Mouse (Mus musculus) CH12.LX (cell line): Measurements from ENCODE around the gene Thumpd1. TPM values are rescaled to one million over a fixed set of nuclear protein-coding genes. Genes with fewer than 3 reads are reported as not detected.

ENCODE experiments used
- DNase-seq: peaks from one replicate; pipeline ENCODE4 v3.0.0-alpha.2; 2013; ENCODE audit errors: extremely low read depth
- H3K27ac ChIP-seq: 2 replicates; pipeline ENCODE4 v1.5.1; 2012; ENCODE audit warnings: low read depth, mild to moderate bottlenecking, control low read depth, moderate library complexity; ENCODE audit not compliant: insufficient read depth
- H3K27me3 ChIP-seq: replicated peaks from 2 replicates; pipeline ENCODE3; 2012; ENCODE audit warnings: inconsistent platforms
- H3K36me3 ChIP-seq, 2 experiments: replicated peaks in 1 of 2; 2 replicates each; pipeline versions ENCODE3 to v1.6.1; 2012; ENCODE audit warnings: inconsistent platforms in 1 of 2, low read length in 1 of 2, mild to moderate bottlenecking in 1 of 2, mixed read lengths in 1 of 2, moderate library complexity in 1 of 2; ENCODE audit not compliant: control insufficient read depth in 1 of 2, insufficient read depth in 1 of 2
- H3K4me1 ChIP-seq, 2 experiments: 2 replicates each; pipeline ENCODE4 v1.6.1; 2012; ENCODE audit warnings: inconsistent platforms in 1 of 2, moderate library complexity in 1 of 2; ENCODE audit not compliant: insufficient read depth in 2 of 2, control insufficient read depth in 1 of 2
- H3K4me2 ChIP-seq: 2 replicates; pipeline ENCODE4 v1.6.1; 2012; ENCODE audit warnings: low read depth, mild to moderate bottlenecking, control low read depth; ENCODE audit not compliant: poor library complexity, insufficient read depth, severe bottlenecking
- H3K4me3 ChIP-seq, 3 experiments: fragments of 150-350 bp in 1 of 3; sonication (generic) in 1 of 3; replicated peaks in 1 of 3; 2 replicates each; pipeline versions ENCODE3 to v1.5.1; 2011 to 2012; ENCODE audit warnings: low read depth in 2 of 3, low read length in 2 of 3, mild to moderate bottlenecking in 2 of 3, moderate library complexity in 2 of 3, control low read depth in 1 of 3, improper control_type of control experiment in 1 of 3, inconsistent platforms in 1 of 3, mixed read lengths in 1 of 3; ENCODE audit not compliant: poor library complexity in 1 of 3
- H3K79me2 ChIP-seq: replicated peaks from 2 replicates; pipeline ENCODE4 v1.6.1; 2012; ENCODE audit warnings: mild to moderate bottlenecking, moderate library complexity; ENCODE audit not compliant: control insufficient read depth, poor library complexity, insufficient read depth, severe bottlenecking; ENCODE audit errors: extremely low read depth
- H3K9ac ChIP-seq: 2 replicates; pipeline ENCODE4 v1.6.1; 2012; ENCODE audit warnings: low read depth, mild to moderate bottlenecking, control low read depth, moderate library complexity; ENCODE audit not compliant: insufficient read depth
- H3K9me3 ChIP-seq: replicated peaks from 2 replicates; pipeline ENCODE3; 2012; ENCODE audit warnings: low read length, inconsistent platforms, mixed read lengths
- BHLHE40 ChIP-seq: IDR thresholded peaks from 2 replicates; pipeline ENCODE4 v1.6.1; 2011; ENCODE audit warnings: mild to moderate bottlenecking, low read depth, low read length, improper control_type of control experiment
- CHD1 ChIP-seq: IDR thresholded peaks from 2 replicates; pipeline ENCODE4 v1.6.1; 2012; ENCODE audit warnings: low read depth, low read length, improper control_type of control experiment, inconsistent platforms
- CHD2 ChIP-seq: IDR thresholded peaks from 2 replicates; pipeline ENCODE4 v1.6.1; 2011; ENCODE audit warnings: low read length, improper control_type of control experiment
- CTCF ChIP-seq, 2 experiments: IDR thresholded peaks in 1 of 2; conservative IDR thresholded peaks in 1 of 2; 2 replicates each; pipeline ENCODE4 v1.5.1; 2011 to 2012; ENCODE audit warnings: low read depth in 2 of 2, low read length in 2 of 2, improper control_type of control experiment in 1 of 2, inconsistent platforms in 1 of 2, mild to moderate bottlenecking in 1 of 2, moderate library complexity in 1 of 2
- E2F4 ChIP-seq: IDR thresholded peaks from 2 replicates; pipeline ENCODE4 v1.6.1; 2011; ENCODE audit warnings: low read depth, low read length, improper control_type of control experiment; ENCODE audit not compliant: insufficient replicate concordance
- ELF1 ChIP-seq: IDR thresholded peaks from 2 replicates; pipeline ENCODE4 v1.6.1; 2014; ENCODE audit warnings: low read depth, mild to moderate bottlenecking, inconsistent platforms, low read length, improper control_type of control experiment
- EP300 ChIP-seq: IDR thresholded peaks from 2 replicates; pipeline ENCODE4 v1.6.1; 2011; ENCODE audit warnings: low read length, improper control_type of control experiment
- ETS1 ChIP-seq: conservative IDR thresholded peaks from 2 replicates; pipeline ENCODE4 v1.6.1; 2012; ENCODE audit warnings: low read depth, mild to moderate bottlenecking, inconsistent platforms, low read length, improper control_type of control experiment, moderate library complexity
- GABPA ChIP-seq: IDR thresholded peaks from 2 replicates; pipeline ENCODE4 v1.6.1; 2012; ENCODE audit warnings: low read depth, low read length, improper control_type of control experiment, inconsistent platforms; ENCODE audit not compliant: insufficient replicate concordance
- HCFC1 ChIP-seq: IDR thresholded peaks from 2 replicates; pipeline ENCODE4 v1.6.1; 2012; ENCODE audit warnings: low read depth, mild to moderate bottlenecking, inconsistent platforms, low read length, improper control_type of control experiment
- IRF4 ChIP-seq: IDR thresholded peaks from 2 replicates; pipeline ENCODE4 v1.6.1; 2014; ENCODE audit warnings: low read depth, mild to moderate bottlenecking, inconsistent platforms, low read length, improper control_type of control experiment
- JUN ChIP-seq: IDR thresholded peaks from 2 replicates; pipeline ENCODE4 v1.6.1; 2011; ENCODE audit warnings: low read depth, mild to moderate bottlenecking, low read length, improper control_type of control experiment, moderate library complexity; ENCODE audit not compliant: insufficient read depth
- JUND ChIP-seq: conservative IDR thresholded peaks from 2 replicates; pipeline ENCODE4 v1.6.1; 2011; ENCODE audit warnings: low read depth, low read length, improper control_type of control experiment
- KAT2A ChIP-seq: IDR thresholded peaks from 2 replicates; pipeline ENCODE4 v1.6.1; 2012; ENCODE audit warnings: low read length, improper control_type of control experiment, inconsistent platforms; ENCODE audit not compliant: insufficient replicate concordance
- MAFK ChIP-seq: IDR thresholded peaks from 2 replicates; pipeline ENCODE4 v1.6.1; 2011; ENCODE audit warnings: low read length, improper control_type of control experiment; ENCODE audit not compliant: insufficient replicate concordance
- MAX ChIP-seq: IDR thresholded peaks from 2 replicates; pipeline ENCODE4 v1.6.1; 2011; ENCODE audit warnings: low read length, improper control_type of control experiment
- MAZ ChIP-seq: IDR thresholded peaks from 2 replicates; pipeline ENCODE4 v1.6.1; 2012; ENCODE audit warnings: low read depth, mild to moderate bottlenecking, inconsistent platforms, low read length, improper control_type of control experiment, moderate library complexity
- MEF2A ChIP-seq: IDR thresholded peaks from 2 replicates; pipeline ENCODE4 v1.6.1; 2014; ENCODE audit warnings: low read depth, mild to moderate bottlenecking, inconsistent platforms, low read length, improper control_type of control experiment, borderline replicate concordance
- MXI1 ChIP-seq: IDR thresholded peaks from 2 replicates; pipeline ENCODE4 v1.6.1; 2011; ENCODE audit warnings: mild to moderate bottlenecking, low read depth, low read length, improper control_type of control experiment
- MYC ChIP-seq: IDR thresholded peaks from 2 replicates; pipeline ENCODE4 v1.6.1; 2011; ENCODE audit warnings: low read depth, mild to moderate bottlenecking, improper control_type of control experiment, low read length
- NELFE ChIP-seq: IDR thresholded peaks from 2 replicates; pipeline ENCODE4 v1.6.1; 2011; ENCODE audit warnings: low read depth, low read length, improper control_type of control experiment
- NRF1 ChIP-seq: IDR thresholded peaks from 2 replicates; pipeline ENCODE4 v1.6.1; 2014; ENCODE audit warnings: low read depth, mild to moderate bottlenecking, inconsistent platforms, low read length, improper control_type of control experiment, moderate library complexity
- PAX5 ChIP-seq: IDR thresholded peaks from 2 replicates; pipeline ENCODE4 v1.6.1; 2012; ENCODE audit warnings: low read length, inconsistent platforms, mixed read lengths
- POLR2A ChIP-seq: IDR thresholded peaks from 2 replicates; pipeline ENCODE4 v1.6.1; 2011; ENCODE audit warnings: low read depth, mild to moderate bottlenecking, improper control_type of control experiment, low read length
- POLR2AphosphoS2 ChIP-seq: IDR thresholded peaks from 2 replicates; pipeline ENCODE4 v1.6.1; 2011; ENCODE audit warnings: low read depth, low read length, improper control_type of control experiment
- RAD21 ChIP-seq: IDR thresholded peaks from 2 replicates; pipeline ENCODE4 v1.6.1; 2011; ENCODE audit warnings: low read depth, mild to moderate bottlenecking, low read length, improper control_type of control experiment, moderate library complexity
- RCOR1 ChIP-seq: conservative IDR thresholded peaks from 2 replicates; pipeline ENCODE4 v1.6.1; 2012; ENCODE audit warnings: low read depth, mild to moderate bottlenecking, inconsistent platforms, low read length, improper control_type of control experiment
- SIN3A ChIP-seq: IDR thresholded peaks from 2 replicates; pipeline ENCODE4 v1.6.1; 2012; ENCODE audit warnings: low read length, improper control_type of control experiment, inconsistent platforms
- SMC3 ChIP-seq: IDR thresholded peaks from 2 replicates; pipeline ENCODE4 v1.6.1; 2011; ENCODE audit warnings: low read depth, low read length, improper control_type of control experiment
- TBP ChIP-seq: conservative IDR thresholded peaks from 2 replicates; pipeline ENCODE4 v1.6.1; 2011; ENCODE audit warnings: low read depth, low read length, improper control_type of control experiment
- TCF12 ChIP-seq: IDR thresholded peaks from 2 replicates; pipeline ENCODE4 v1.6.1; 2014; ENCODE audit warnings: low read depth, mild to moderate bottlenecking, inconsistent platforms, low read length, improper control_type of control experiment
- UBTF ChIP-seq: IDR thresholded peaks from 2 replicates; pipeline ENCODE4 v1.6.1; 2012; ENCODE audit warnings: low read depth, mild to moderate bottlenecking, inconsistent platforms, low read length, improper control_type of control experiment, moderate library complexity
- USF1 ChIP-seq: IDR thresholded peaks from 2 replicates; pipeline ENCODE4 v1.6.1; 2014; ENCODE audit warnings: low read depth, mild to moderate bottlenecking, inconsistent platforms, low read length, improper control_type of control experiment
- USF2 ChIP-seq: conservative IDR thresholded peaks from 2 replicates; pipeline ENCODE4 v1.6.1; 2011; ENCODE audit warnings: low read depth, low read length, improper control_type of control experiment
- ZC3H11A ChIP-seq: IDR thresholded peaks from 2 replicates; pipeline ENCODE4 v1.6.1; 2012; ENCODE audit warnings: low read depth, mild to moderate bottlenecking, inconsistent platforms, low read length, improper control_type of control experiment
- ZKSCAN1 ChIP-seq: IDR thresholded peaks from 2 replicates; pipeline ENCODE4 v1.6.1; 2012; ENCODE audit warnings: low read depth, inconsistent platforms, low read length, improper control_type of control experiment, borderline replicate concordance
- ZMIZ1 ChIP-seq: IDR thresholded peaks from 2 replicates; pipeline ENCODE4 v1.6.1; 2012; ENCODE audit warnings: low read depth, mild to moderate bottlenecking, inconsistent platforms, low read length, improper control_type of control experiment
- ZNF384 ChIP-seq: IDR thresholded peaks from 2 replicates; pipeline ENCODE4 v1.6.1; 2012; ENCODE audit warnings: low read depth, low read length, improper control_type of control experiment, inconsistent platforms
- dilution Hi-C: fragments of 300-500 bp; cut with MboI; formaldehyde crosslinking; loops from 2 replicates; pipeline ENCODE4 v1.14.3; 2020; ENCODE audit warnings: low sequenced_read_pairs; ENCODE audit not compliant: extremely low pct_unique_long_range_greater_than_20kb, extremely low pct_ligation_motif_present
- in situ Hi-C: fragments of 300-500 bp; cut with MboI; formaldehyde crosslinking; loops from 3 replicates; pipeline ENCODE4 v1.14.3; 2019; ENCODE audit warnings: low sequenced_read_pairs, low pct_ligation_motif_present, low pct_unique_long_range_greater_than_20kb, mixed read lengths
- polyA plus RNA-seq: library from polyadenylated mRNA; unstranded; fragments of >175 nt; gene quantifications from 2 replicates; pipeline ENCODE4 v1.2.1, GENCODE M21; 2012; ENCODE audit warnings: low read depth; ENCODE audit not compliant: insufficient read length
- total RNA-seq, 2 experiments: library from RNA; depleted of rRNA; stranded (reverse); fragments of 300-350 nt in 1 of 2; fragments of >200 nt in 1 of 2; gene quantifications; 2 replicates each; pipeline ENCODE4 v1.2.3; 2012 to 2014

Gene Thumpd1
- 49.3 and 62.3 TPM in 2 replicates for total RNA-seq (2012; rRNA removed)
- 105 and 115 TPM in 2 replicates for total RNA-seq (2014; rRNA removed)
- polyA plus RNA-seq, result 102 and 120 TPM in 2 replicates

GRCm38 (mm10) chr7:119720253-119720946 lies at the start of gene Thumpd1:
Gene Thumpd1, minus strand, starts transcription at chr7:119720798.
- peak; percentile 92 for DNase-seq
- H3K4me2 ChIP-seq, result peak within 1 kb of the TSS; percentile 97
- dilution Hi-C loops, result no loop called here
- peaks cover 6 to 14% of the 10 kb centered on the region in 2 experiments for H3K4me1 ChIP-seq
- peak within 1 kb of the TSS; percentile 24; the same call in 1 of the 2 replicates for H3K27ac ChIP-seq
- peak within 1 kb of the TSS; percentile 71 for H3K9ac ChIP-seq
- H3K27me3 ChIP-seq, result no peaks in the 10 kb centered on the region
- no peak; the same call in 1 of the 2 replicates for TF ChIP-seq ZMIZ1
- TF ChIP-seq GABPA, result peak; percentile 28; the same call in 1 of the 2 replicates
- TF ChIP-seq ELF1, result peak; percentile 90
- TF ChIP-seq MAZ, result 0 out of 2 replicates have a peak, but pooled peaks have one; percentile 33
- peak; percentile 50 for TF ChIP-seq BHLHE40
- TF ChIP-seq EP300, result no peak
- TF ChIP-seq MAX, result peak; percentile 90
- TF ChIP-seq JUND, result no peak
- TF ChIP-seq E2F4, result no peak
- no peak for TF ChIP-seq RCOR1
- TF ChIP-seq MEF2A, result peak; percentile 72
- TF ChIP-seq ZNF384, result no peak
- TF ChIP-seq MXI1, result peak; percentile 98
- no peak for TF ChIP-seq CHD2
- no peak for TF ChIP-seq USF1
- TF ChIP-seq TCF12, result peak; percentile 84
- no peak; the same call in 1 of the 2 replicates for TF ChIP-seq POLR2AphosphoS2
- TF ChIP-seq USF2, result no peak
- TF ChIP-seq ZC3H11A, result no peak
- TF ChIP-seq POLR2A, result peak; percentile 80
- TF ChIP-seq PAX5, result no peak
- TF ChIP-seq TBP, result peak; percentile 58
- TF ChIP-seq ETS1, result no peak
- no peak for TF ChIP-seq JUN
- peak in 1 of 2 experiments; percentile 59; a peak in 2 of 4 replicates for TF ChIP-seq CTCF (conservative IDR thresholded peaks at IDR 0.05 in 1 of 2, IDR thresholded peaks at IDR 0.05 in 1 of 2; ENCODE audit: low read depth in 2 of 2, low read length in 2 of 2)
- TF ChIP-seq CHD1, result no peak
- TF ChIP-seq SIN3A, result peak; percentile 98
- no peak; the same call in 1 of the 2 replicates for TF ChIP-seq UBTF
- no peak for TF ChIP-seq MAFK
- TF ChIP-seq HCFC1, result peak; percentile 93
- peak; percentile 65 for TF ChIP-seq NRF1
- peak; percentile 85; the same call in 1 of the 2 replicates for TF ChIP-seq KAT2A
- TF ChIP-seq RAD21, result no peak; the same call in 1 of the 2 replicates
- peak; percentile 92 for TF ChIP-seq MYC
- peak; percentile 35 for TF ChIP-seq SMC3
- peak; percentile 87 for TF ChIP-seq NELFE
- TF ChIP-seq ZKSCAN1, result no peak
- TF ChIP-seq IRF4, result peak; percentile 26; the same call in 1 of the 2 replicates
- TF ChIP-seq, all 38 proteins: peak for 19
- in situ Hi-C loops, result no loop called here
- H3K36me3 ChIP-seq, result peaks cover 27 to 37% of the 10 kb centered on the region in 2 experiments
- H3K4me3 ChIP-seq, result peak within 1 kb of the TSS; percentile 86 to 98 (median 97)
- no peaks in the 10 kb centered on the region for H3K9me3 ChIP-seq
- peaks cover 10% of the 10 kb centered on the region for H3K79me2 ChIP-seq
